Mouse (Mus musculus) testis, adult 2 months (tissue): ENCODE data around the gene Olfr463.

ENCODE experiments used
- CTCF ChIP-seq: fragments of 200-500 bp; IDR thresholded peaks from 2 replicates; pipeline ENCODE4 v1.5.1; 2012; ENCODE audit warnings: low read depth, mild to moderate bottlenecking, inconsistent platforms, low read length, moderate library complexity; ENCODE audit not compliant: control insufficient read depth, insufficient read depth, insufficient replicate concordance
- POLR2A ChIP-seq: fragments of 200-500 bp; IDR thresholded peaks from 2 replicates; pipeline ENCODE4 v1.6.1; 2012; ENCODE audit warnings: low read depth, mild to moderate bottlenecking, inconsistent platforms, low read length, moderate library complexity; ENCODE audit not compliant: control insufficient read depth

DNA sequence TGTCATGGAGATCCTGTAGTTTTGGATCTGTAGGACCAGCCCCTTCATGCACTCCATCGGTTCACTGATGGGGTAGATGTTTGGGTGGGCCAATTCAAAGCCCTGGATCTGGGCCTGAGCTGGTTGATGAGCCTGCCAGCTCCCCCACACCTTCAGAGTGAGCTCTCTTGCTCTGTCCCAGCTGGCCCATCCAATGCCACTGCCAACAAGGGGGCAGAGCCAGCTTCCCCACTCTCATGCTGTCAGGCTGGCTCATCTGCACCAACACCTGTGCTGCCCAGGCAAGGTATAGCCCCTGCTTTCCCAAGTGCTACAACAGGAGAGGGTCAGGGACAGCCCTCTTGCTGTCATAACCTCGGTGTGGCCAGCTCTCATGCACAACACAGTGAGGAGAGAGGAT lies 36.5 kb upstream of the Olfr463 start:
- TF ChIP-seq CTCF (no peak), POLR2A (no peak)
